31 mouse cellular contexts compared by ENCODE assay signal in genomic region chr15:24786336-24786735, GRCm38 (mm10).
DNase-seq lines count a peak whose midpoint lies in the region; ATAC-seq and TF ChIP-seq lines count a peak whose summit lies in the region.
"Had no signal": no experiment of that assay in that cellular context is flagged by ENCODE, and none has a peak within 500 bp of the region (broad histone marks: within the 10 kb centered on the region; RNA-seq: fewer than 3 reads in every experiment).

No protein-coding gene starts in this region.

- no peak overlapping the region for H3K4me3 ChIP-seq in kidney, postnatal 0 days (replicated peaks; ENCODE audit: low read depth, low read length)
- no peak overlapping the region for H3K4me3 ChIP-seq in embryonic facial prominence, embryonic 12.5 days
- H3K4me3 ChIP-seq in limb, embryonic 14.5 days (replicated peaks; ENCODE audit: low read length) = no peak overlapping the region
- H3K4me3 ChIP-seq in heart, adult 2 months = no peak overlapping the region
- no peak overlapping the region for H3K4me3 ChIP-seq in forebrain, embryonic 16.5 days (replicated peaks; ENCODE audit: low read length)
- H3K4me3 ChIP-seq: forebrain, embryonic 10.5 days; forebrain, embryonic 13.5 days; gastrocnemius, adult 2 months; heart, embryonic 10.5 days; heart, embryonic 13.5 days had no signal

- no peaks in the 10 kb centered on the region for H3K9me3 ChIP-seq in kidney, postnatal 0 days (replicated peaks; ENCODE audit: low read length)
- no peaks in the 10 kb centered on the region for H3K9me3 ChIP-seq in embryonic facial prominence, embryonic 12.5 days
- H3K9me3 ChIP-seq in limb, embryonic 14.5 days (ENCODE audit: control insufficient read depth, low read length) = no peaks in the 10 kb centered on the region
- H3K9me3 ChIP-seq in forebrain, embryonic 16.5 days (ENCODE audit: control insufficient read depth, low read length) = no peaks in the 10 kb centered on the region
- H3K9me3 ChIP-seq: forebrain, embryonic 10.5 days; forebrain, embryonic 13.5 days; G1E; heart, embryonic 10.5 days; heart, embryonic 13.5 days had no signal

- no peak for TF ChIP-seq CTCF in kidney, postnatal 0 days (IDR thresholded peaks at IDR 0.05; ENCODE audit: low read depth)
- TF ChIP-seq CTCF in heart, adult 2 months (IDR thresholded peaks at IDR 0.05) = no peak

- intact Hi-C loops in heart, adult 2 months (cut with DNase I) = no loop called here

- DNase-seq in kidney, postnatal 0 days (ENCODE audit: low spot score) = peak; percentile 10
- DNase-seq in kidney, adult 9 months = no peak
- peak; percentile 7 for DNase-seq in embryo, embryonic 10.5 days (ENCODE audit: low spot score)
- DNase-seq in limb, embryonic 14.5 days (ENCODE audit: low spot score) = peak; percentile 66
- DNase-seq in cerebellum, adult 18-20 months = no peak
- DNase-seq in heart, adult 2 months = no peak
- DNase-seq: adrenal gland, postnatal 10 days; adrenal gland, postnatal 36 days; B cell, adult 2 months; cerebellum, adult 9-10 months; cerebellum, postnatal 14 days; forebrain, postnatal 0 days; gastrocnemius, adult 2 months; gastrocnemius, postnatal 25 days; heart, adult 18-20 months; heart, postnatal 14 days; heart, postnatal 4 days; kidney, adult 18-20 months had no signal

- H3K4me1 ChIP-seq in kidney, postnatal 0 days (replicated peaks; ENCODE audit: insufficient read depth, low read length) = no peaks in the 10 kb centered on the region
- H3K4me1 ChIP-seq in embryonic facial prominence, embryonic 12.5 days = no peaks in the 10 kb centered on the region
- no peaks in the 10 kb centered on the region for H3K4me1 ChIP-seq in limb, embryonic 14.5 days (ENCODE audit: control insufficient read depth, insufficient read depth, low read length)
- H3K4me1 ChIP-seq in heart, adult 2 months (ENCODE audit: control insufficient read depth, insufficient read depth, low read length) = no peaks in the 10 kb centered on the region
- H3K4me1 ChIP-seq in forebrain, embryonic 16.5 days (replicated peaks; ENCODE audit: control insufficient read depth, insufficient read depth, low read length) = no peaks in the 10 kb centered on the region
- H3K4me1 ChIP-seq: forebrain, embryonic 10.5 days; forebrain, embryonic 13.5 days; heart, embryonic 10.5 days; heart, embryonic 13.5 days had no signal

- TF ChIP-seq EP300 in heart, adult 2 months (IDR thresholded peaks at IDR 0.05; ENCODE audit: insufficient read depth, low read depth, low read length) = no peak

- no peaks in the 10 kb centered on the region for H3K79me2 ChIP-seq in heart, adult 2 months (replicated peaks; ENCODE audit: control insufficient read depth, insufficient read depth, low read length)

- ATAC-seq in kidney, postnatal 0 days (replicated peaks; ENCODE audit: low FRiP score, low read depth) = no peak
- 0 out of 2 replicates have a peak, but pooled peaks have one; percentile 15 for ATAC-seq in embryonic facial prominence, embryonic 12.5 days (ENCODE audit: insufficient number of reproducible peaks, insufficient read depth, low FRiP score, low TSS enrichment)
- ATAC-seq in limb, embryonic 14.5 days (ENCODE audit: low FRiP score, low read depth) = peak; percentile 71; the same call in 1 of the 2 replicates
- no peak for ATAC-seq in forebrain, embryonic 16.5 days
- ATAC-seq: forebrain, embryonic 13.5 days; forebrain, postnatal 0 days; hindbrain, postnatal 0 days; inflammation-experienced regulatory T-cells, adult 6 months; intestine, embryonic 16.5 days; Patski had no signal

- 29% methylated on average over 3 of the region's 3 CpGs for WGBS in kidney, postnatal 0 days
- 30% methylated on average over 3 of the region's 3 CpGs for WGBS in embryonic facial prominence, embryonic 12.5 days
- WGBS in limb, embryonic 14.5 days = 43% methylated on average over 3 of the region's 3 CpGs
- 66% methylated on average over 3 of the region's 3 CpGs for WGBS in heart, adult 2 months
- WGBS in forebrain, embryonic 16.5 days = 77% methylated on average over 3 of the region's 3 CpGs

- H3K36me3 ChIP-seq in kidney, postnatal 0 days (ENCODE audit: insufficient read depth, low read length) = no peaks in the 10 kb centered on the region
- no peaks in the 10 kb centered on the region for H3K36me3 ChIP-seq in embryonic facial prominence, embryonic 12.5 days
- H3K36me3 ChIP-seq in limb, embryonic 14.5 days (ENCODE audit: control insufficient read depth, insufficient read depth, low read length) = no peaks in the 10 kb centered on the region
- no peaks in the 10 kb centered on the region for H3K36me3 ChIP-seq in heart, adult 2 months (ENCODE audit: control insufficient read depth, insufficient read depth, low read length)
- no peaks in the 10 kb centered on the region for H3K36me3 ChIP-seq in forebrain, embryonic 16.5 days (ENCODE audit: control insufficient read depth, insufficient read depth)
- H3K36me3 ChIP-seq: forebrain, embryonic 10.5 days; G1E; heart, embryonic 10.5 days; heart, embryonic 13.5 days had no signal

- H3K9ac ChIP-seq in kidney, postnatal 0 days (ENCODE audit: low read depth, low read length) = no peak overlapping the region
- H3K9ac ChIP-seq in embryonic facial prominence, embryonic 12.5 days = no peak overlapping the region
- no peak overlapping the region for H3K9ac ChIP-seq in limb, embryonic 14.5 days (ENCODE audit: low read depth, low read length, severe bottlenecking)
- no peak overlapping the region for H3K9ac ChIP-seq in heart, adult 2 months (ENCODE audit: low read depth, low read length)
- H3K9ac ChIP-seq in forebrain, embryonic 16.5 days (replicated peaks; ENCODE audit: low read depth, low read length) = no peak overlapping the region
- H3K9ac ChIP-seq: forebrain, embryonic 13.5 days; forebrain, postnatal 0 days; heart, embryonic 13.5 days; hindbrain, embryonic 14.5 days had no signal

- no peak overlapping the region for H3K4me2 ChIP-seq in kidney, postnatal 0 days (ENCODE audit: low read length)
- H3K4me2 ChIP-seq in embryonic facial prominence, embryonic 12.5 days (replicated peaks) = no peak overlapping the region
- H3K4me2 ChIP-seq in limb, embryonic 14.5 days (replicated peaks; ENCODE audit: low read depth, low read length, severe bottlenecking) = no peak overlapping the region
- no peak overlapping the region for H3K4me2 ChIP-seq in forebrain, embryonic 16.5 days (ENCODE audit: low read length)
- H3K4me2 ChIP-seq: forebrain, embryonic 13.5 days; heart, embryonic 13.5 days; hindbrain, embryonic 14.5 days had no signal

- TF ChIP-seq POLR2A in limb, embryonic 14.5 days (IDR thresholded peaks at IDR 0.05; ENCODE audit: borderline replicate concordance, extremely low read depth, insufficient read depth, insufficient read length) = no peak
- no peak for TF ChIP-seq POLR2A in heart, adult 2 months (IDR thresholded peaks at IDR 0.05; ENCODE audit: insufficient read depth, low read depth, low read length)

- H3K27me3 ChIP-seq in kidney, postnatal 0 days (ENCODE audit: insufficient read depth, low read length) = no peaks in the 10 kb centered on the region
- H3K27me3 ChIP-seq in embryonic facial prominence, embryonic 12.5 days = no peaks in the 10 kb centered on the region
- H3K27me3 ChIP-seq in limb, embryonic 14.5 days (ENCODE audit: control insufficient read depth, insufficient read depth, low read length) = no peaks in the 10 kb centered on the region
- H3K27me3 ChIP-seq in heart, adult 2 months (ENCODE audit: control insufficient read depth, insufficient read depth, low read length) = no peaks in the 10 kb centered on the region
- H3K27me3 ChIP-seq in forebrain, embryonic 16.5 days (replicated peaks; ENCODE audit: control insufficient read depth, insufficient read depth, low read length) = no peaks in the 10 kb centered on the region
- H3K27me3 ChIP-seq: CH12.LX; forebrain, embryonic 13.5 days; heart, embryonic 13.5 days; Patski had no signal

- H3K27ac ChIP-seq in kidney, postnatal 0 days = no peak overlapping the region
- no peak overlapping the region for H3K27ac ChIP-seq in embryonic facial prominence, embryonic 12.5 days
- no peak overlapping the region for H3K27ac ChIP-seq in limb, embryonic 14.5 days (replicated peaks; ENCODE audit: low read depth, low read length)
- H3K27ac ChIP-seq in heart, adult 2 months = no peak overlapping the region
- H3K27ac ChIP-seq in forebrain, embryonic 16.5 days (ENCODE audit: low read length) = no peak overlapping the region
- H3K27ac ChIP-seq: forebrain, embryonic 10.5 days; forebrain, embryonic 13.5 days; gastrocnemius, adult 2 months; heart, embryonic 10.5 days; heart, embryonic 13.5 days; hindbrain, embryonic 14.5 days; hindbrain, postnatal 0 days had no signal

Comparison
In these comparisons a context has a peak if more than half of its experiments do, and no peak if none do; other contexts are left out.
1. DNase-seq: peak in kidney, postnatal 0 days (single experiment), embryo, embryonic 10.5 days (single experiment) and limb, embryonic 14.5 days (single experiment); none in kidney, adult 9 months (single experiment), cerebellum, adult 18-20 months (0 of 2) and heart, adult 2 months (0 of 2).
2. ATAC-seq: peak in embryonic facial prominence, embryonic 12.5 days (single experiment) and limb, embryonic 14.5 days (single experiment); none in kidney, postnatal 0 days (single experiment) and forebrain, embryonic 16.5 days (single experiment).